Mouse (Mus musculus) spleen, adult 2 months (tissue): ENCODE measurements around the gene Atp1a1.

Experiments
- CTCF ChIP-seq: fragments of 200-500 bp; IDR thresholded peaks from 2 replicates; pipeline ENCODE4 v1.5.1; 2011; ENCODE audit warnings: mild to moderate bottlenecking, inconsistent platforms; ENCODE audit not compliant: insufficient read depth, insufficient read length, insufficient replicate concordance; ENCODE audit errors: extremely low read depth
- POLR2A ChIP-seq: fragments of 200-500 bp; IDR thresholded peaks from 2 replicates; pipeline ENCODE4 v1.6.1; 2011; ENCODE audit warnings: low read depth, low read length, inconsistent platforms

- TF ChIP-seq POLR2A (no peak), CTCF (no peak)
Observed at GRCm38 (mm10) chr3:101541571-101541970, 62.9 kb downstream of the Atp1a1 start.
